Mouse (Mus musculus): ENCODE results near the gene Gm12184.

DNA sequence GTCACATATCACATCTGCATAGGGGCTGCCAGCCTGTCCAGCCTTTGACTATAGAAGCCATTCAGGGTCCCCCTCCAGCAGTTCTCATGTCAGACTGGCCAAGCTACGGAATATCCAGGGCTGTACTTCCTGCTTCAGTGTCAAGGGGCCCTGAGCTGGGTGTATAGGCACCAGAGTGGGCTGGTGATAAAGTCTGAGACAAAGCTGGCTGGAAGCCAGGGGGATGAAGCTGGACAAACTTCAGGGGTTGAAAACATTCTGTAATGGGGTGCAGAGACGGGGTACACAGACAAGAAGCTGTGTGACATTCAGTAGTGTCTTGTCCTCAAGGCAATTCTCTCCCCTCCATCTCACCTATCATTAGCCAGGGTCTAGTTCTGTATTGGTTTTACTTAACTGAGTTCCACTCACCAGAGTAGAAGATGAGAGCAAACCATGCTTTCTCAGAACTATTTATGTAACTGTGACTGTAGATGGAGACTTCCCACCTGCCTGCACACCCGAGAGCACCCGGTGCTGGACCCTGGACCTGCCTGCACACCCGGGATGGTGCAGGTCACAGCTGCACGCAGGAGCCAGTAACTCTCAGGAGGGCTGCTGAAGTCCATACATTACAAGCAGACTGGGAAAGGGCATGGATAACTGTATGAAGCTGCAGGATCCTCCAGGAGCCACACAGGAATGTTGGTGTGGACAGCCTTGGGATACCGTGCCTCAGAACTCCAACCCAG is 43.1 kb upstream of the Gm12184 start:
- TF ChIP-seq CTCF (conservative IDR thresholded peaks at IDR 0.05; ENCODE audit: low read length) (no peak), POU5F1 (IDR thresholded peaks at IDR 0.05; ENCODE audit: borderline replicate concordance, low read length) (no peak), NANOG (IDR thresholded peaks at IDR 0.05; ENCODE audit: borderline replicate concordance, low read length) (no peak)
